ENCODE assay signal across 8 mouse cellular contexts in the genomic region with DNA sequence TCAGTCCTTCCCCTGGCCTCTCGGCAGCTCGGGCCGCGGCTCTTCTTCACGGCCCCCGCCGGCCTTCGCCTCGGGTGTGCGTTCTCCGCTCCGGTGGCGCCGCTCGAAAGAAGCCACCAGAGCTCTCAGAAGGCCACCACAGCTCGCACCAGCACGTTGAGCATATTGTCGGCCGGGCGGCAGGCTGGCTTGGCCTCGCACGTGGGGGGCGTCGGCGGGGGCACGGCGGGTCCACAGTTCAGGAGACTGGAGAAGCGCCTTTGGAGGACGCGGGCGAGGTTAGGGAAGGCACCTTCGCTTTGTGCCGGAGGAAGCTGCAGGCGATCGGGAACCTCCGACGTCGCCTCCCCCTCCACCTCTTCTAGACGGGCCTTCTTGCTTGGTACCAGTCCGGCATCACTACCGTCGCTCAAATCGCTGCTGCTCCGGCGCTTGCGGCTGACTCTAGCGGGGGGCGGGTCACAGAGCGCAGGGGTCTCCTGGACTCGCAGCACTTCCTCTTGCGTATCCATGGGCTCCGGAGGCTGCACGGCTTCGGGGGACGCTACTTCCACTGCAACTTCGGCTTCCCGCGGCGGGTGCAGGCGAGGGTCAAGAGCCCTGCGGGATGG. TPM values are rescaled to one million over a fixed set of nuclear protein-coding genes. Genes with fewer than 3 reads are reported as not detected.
A peak's percentile ranks its signal among the peaks of the same experiment; 100 is the strongest.
DNase-seq lines count a peak whose midpoint lies in the region; ATAC-seq and TF ChIP-seq lines count a peak whose summit lies in the region.

No protein-coding gene starts in this region.

- peaks cover 5 to 33% of the 10 kb centered on the region in 2 experiments for H3K4me1 ChIP-seq in MEL (ENCODE audit: control insufficient read depth in 1 of 2, insufficient read depth in 2 of 2, low read length in 2 of 2)
- H3K4me1 ChIP-seq in erythroblast, embryonic 14.5 days (ENCODE audit: control insufficient read depth): peaks cover 90% of the 10 kb centered on the region
- peaks cover 58% of the 10 kb centered on the region for H3K4me1 ChIP-seq in hindbrain, embryonic 13.5 days (replicated peaks)
- H3K4me1 ChIP-seq in liver, embryonic 11.5 days (replicated peaks; ENCODE audit: control insufficient read depth, insufficient read depth, low read length): peaks cover 42% of the 10 kb centered on the region
- peaks cover 73% of the 10 kb centered on the region for H3K4me1 ChIP-seq in neural tube, embryonic 13.5 days (replicated peaks)

- TF ChIP-seq EP300 in MEL (IDR thresholded peaks at IDR 0.05; ENCODE audit: low read depth in 1 of 2, low read length in 2 of 2): no peak

- peaks cover 0 to 25% of the 10 kb centered on the region in 2 experiments; a peak in 2 of 4 replicates for H3K36me3 ChIP-seq in MEL (ENCODE audit: control insufficient read depth in 1 of 2, insufficient read depth in 2 of 2, low read length in 2 of 2)
- H3K36me3 ChIP-seq in erythroblast, embryonic 14.5 days (ENCODE audit: control insufficient read depth): peaks cover 7% of the 10 kb centered on the region
- H3K36me3 ChIP-seq in hindbrain, embryonic 13.5 days: no peaks in the 10 kb centered on the region
- no peaks in the 10 kb centered on the region for H3K36me3 ChIP-seq in liver, embryonic 11.5 days (ENCODE audit: control insufficient read depth, insufficient read depth, low read length)
- no peaks in the 10 kb centered on the region for H3K36me3 ChIP-seq in neural tube, embryonic 13.5 days

- peak overlapping the region; percentile 92 for H3K27ac ChIP-seq in MEL (ENCODE audit: control insufficient read depth, low read depth, low read length)
- peak overlapping the region; percentile 88 for H3K27ac ChIP-seq in hindbrain, embryonic 13.5 days
- H3K27ac ChIP-seq in liver, embryonic 11.5 days (ENCODE audit: low read depth, low read length): peak overlapping the region; percentile 95
- peak overlapping the region; percentile 94 for H3K27ac ChIP-seq in neural tube, embryonic 13.5 days (replicated peaks)

- H3K79me2 ChIP-seq in MEL (ENCODE audit: control insufficient read depth, insufficient read depth, low read length, poor library complexity): peaks cover 52% of the 10 kb centered on the region

- H3K4me3 ChIP-seq in MEL (ENCODE audit: control insufficient read depth in 1 of 2, insufficient read depth in 1 of 2, low read depth in 2 of 2, low read length in 2 of 2): peak overlapping the region; percentile 67 to 93
- H3K4me3 ChIP-seq in erythroblast, embryonic 14.5 days (replicated peaks): peak overlapping the region; percentile 92
- peak overlapping the region; percentile 69 for H3K4me3 ChIP-seq in hindbrain, embryonic 13.5 days
- peak overlapping the region; percentile 87 for H3K4me3 ChIP-seq in liver, embryonic 11.5 days (ENCODE audit: low read depth, low read length)
- peak overlapping the region; percentile 82 for H3K4me3 ChIP-seq in neural tube, embryonic 13.5 days

- TF ChIP-seq POLR2A in MEL (IDR thresholded peaks at IDR 0.05; ENCODE audit: control insufficient read depth in 1 of 2, insufficient read depth in 1 of 2, low read depth in 1 of 2, low read length in 2 of 2, poor library complexity in 1 of 2): no peak

- peak overlapping the region; percentile 88 for H3K9ac ChIP-seq in MEL (ENCODE audit: control insufficient read depth, low read depth, low read length, poor library complexity, severe bottlenecking)
- H3K9ac ChIP-seq in hindbrain, embryonic 13.5 days: peak overlapping the region; percentile 83
- peak overlapping the region; percentile 96 for H3K9ac ChIP-seq in liver, embryonic 11.5 days (ENCODE audit: low read depth, low read length)
- peak overlapping the region; percentile 84 for H3K9ac ChIP-seq in neural tube, embryonic 13.5 days

- H3K27me3 ChIP-seq in MEL (ENCODE audit: control insufficient read depth in 1 of 2, insufficient read depth in 2 of 2, low read length in 2 of 2): no peaks in the 10 kb centered on the region
- H3K27me3 ChIP-seq in erythroblast, embryonic 14.5 days (ENCODE audit: control insufficient read depth): peaks cover 3% of the 10 kb centered on the region
- H3K27me3 ChIP-seq in hindbrain, embryonic 13.5 days: 0 out of 2 replicates have a peak, but pooled peaks cover under 1% of the 10 kb centered on the region
- no peaks in the 10 kb centered on the region for H3K27me3 ChIP-seq in liver, embryonic 11.5 days (replicated peaks; ENCODE audit: control insufficient read depth, insufficient read depth, low read length)
- H3K27me3 ChIP-seq in neural tube, embryonic 13.5 days: no peaks in the 10 kb centered on the region

- no peak for TF ChIP-seq RAD21 in MEL (IDR thresholded peaks at IDR 0.05; ENCODE audit: low read depth, low read length)

- under 1% methylated on average over 61 of the region's 61 CpGs for WGBS in hindbrain, embryonic 13.5 days
- under 1% methylated on average over 61 of the region's 61 CpGs for WGBS in liver, embryonic 11.5 days
- under 1% methylated on average over 61 of the region's 61 CpGs for WGBS in neural tube, embryonic 13.5 days

- peak overlapping the region; percentile 90 for H3K4me2 ChIP-seq in hindbrain, embryonic 13.5 days
- peak overlapping the region; percentile 97 for H3K4me2 ChIP-seq in liver, embryonic 11.5 days
- H3K4me2 ChIP-seq in neural tube, embryonic 13.5 days: peak overlapping the region; percentile 87

- H3K9me3 ChIP-seq in MEL (replicated peaks; ENCODE audit: insufficient read depth, low read length): no peaks in the 10 kb centered on the region
- H3K9me3 ChIP-seq in erythroblast, embryonic 14.5 days (ENCODE audit: control insufficient read depth, low read length): no peaks in the 10 kb centered on the region
- no peaks in the 10 kb centered on the region for H3K9me3 ChIP-seq in hindbrain, embryonic 13.5 days
- H3K9me3 ChIP-seq in liver, embryonic 11.5 days (ENCODE audit: control insufficient read depth, low read length): no peaks in the 10 kb centered on the region
- no peaks in the 10 kb centered on the region for H3K9me3 ChIP-seq in neural tube, embryonic 13.5 days

- no peak for TF ChIP-seq CTCF in MEL (IDR thresholded peaks at IDR 0.05 in 2 of 3, conservative IDR thresholded peaks at IDR 0.05 in 1 of 3; ENCODE audit: control insufficient read depth in 1 of 3, insufficient read depth in 1 of 3, low read depth in 2 of 3, low read length in 3 of 3, poor library complexity in 1 of 3, severe bottlenecking in 1 of 3)

- DNase-seq in frontal cortex, postnatal 14 days (ENCODE audit: low spot score in 2 of 2): peak; percentile 31 to 50
- DNase-seq in frontal cortex, postnatal 10 days (ENCODE audit: low spot score in 2 of 2): no peak
- peak; percentile 85 for DNase-seq in MEL (ENCODE audit: low read depth, low spot score)
- peak; percentile 78 for DNase-seq in liver, embryonic 11.5 days (ENCODE audit: low spot score)
- peak; percentile 42 for DNase-seq in urinary bladder, postnatal 25 days (ENCODE audit: low spot score)

- ATAC-seq in hindbrain, embryonic 13.5 days (ENCODE audit: low FRiP score): peak; percentile 13
- ATAC-seq in liver, embryonic 11.5 days (replicated peaks; ENCODE audit: low FRiP score): peak; percentile 2; the same call in 1 of the 2 replicates
- peak; percentile 16 for ATAC-seq in neural tube, embryonic 13.5 days (ENCODE audit: low read depth)

TF ChIP-seq in MEL, 35 proteins besides CTCF, POLR2A, EP300 and RAD21 (continues in another document):
- peak; percentile 1; the same call in 1 of the 2 replicates for TF ChIP-seq MAX (IDR thresholded peaks at IDR 0.05; ENCODE audit: low read length)
- no peak for TF ChIP-seq ZMIZ1 (IDR thresholded peaks at IDR 0.05; ENCODE audit: low read depth, low read length)
- 0 out of 2 replicates have a peak, but pooled peaks have one; percentile 68 for TF ChIP-seq UBTF (IDR thresholded peaks at IDR 0.05; ENCODE audit: borderline replicate concordance, insufficient read depth, low read depth, low read length)
- peak; percentile 42 for TF ChIP-seq NELFE (IDR thresholded peaks at IDR 0.05; ENCODE audit: low read depth, low read length)

RNA-seq across cellular contexts. Expression of gene Ier2, which starts 0.6 kb away (rescaled TPM):
- 22.5 and 24.4 TPM in 2 replicates for total RNA-seq in MEL (2012; rRNA removed)
- polyA plus RNA-seq in MEL (2012; ENCODE audit: insufficient read depth in 1 of 2, insufficient read length in 2 of 2, low read depth in 1 of 2, low replicate concordance in 2 of 2, missing spikeins in 1 of 2): 100 to 1,000 TPM in 1 of 2 experiments, 10 to 100 TPM in 1; 37.7 to 258 TPM
- polyA plus RNA-seq in erythroblast, embryonic 14.5 days (2012): 17.2 and 18.5 TPM in 2 replicates
- polyA plus RNA-seq in hindbrain, embryonic 13.5 days (2015; fragmentation: Nextera tagmentation; extraction: Ambion mirVana): 26.1 and 32.2 TPM in 2 replicates
- 46.5 and 50.1 TPM in 2 replicates for polyA plus RNA-seq in liver, embryonic 11.5 days (2014; fragmentation: Nextera tagmentation; extraction: Ambion mirVana)
- 32.5 and 37.7 TPM in 2 replicates for polyA plus RNA-seq in neural tube, embryonic 13.5 days (2015; fragmentation: Nextera tagmentation; extraction: Ambion mirVana)

RNA-seq across cellular contexts. Expression of gene Trmt1, which starts 24.0 kb away (rescaled TPM):
- total RNA-seq in MEL (2012; rRNA removed): 154 and 183 TPM in 2 replicates
- polyA plus RNA-seq in MEL (2012; ENCODE audit: insufficient read depth in 1 of 2, insufficient read length in 2 of 2, low read depth in 1 of 2, low replicate concordance in 2 of 2, missing spikeins in 1 of 2): 100 to 1,000 TPM in 1 of 2 experiments, not detected in 1; 221 TPM
- polyA plus RNA-seq in erythroblast, embryonic 14.5 days (2012): 8.9 and 9.0 TPM in 2 replicates
- 51.9 and 60.3 TPM in 2 replicates for polyA plus RNA-seq in hindbrain, embryonic 13.5 days (2015; fragmentation: Nextera tagmentation; extraction: Ambion mirVana)
- polyA plus RNA-seq in liver, embryonic 11.5 days (2014; fragmentation: Nextera tagmentation; extraction: Ambion mirVana): 94.1 and 95.6 TPM in 2 replicates
- polyA plus RNA-seq in neural tube, embryonic 13.5 days (2015; fragmentation: Nextera tagmentation; extraction: Ambion mirVana): 53.6 and 55.5 TPM in 2 replicates

RNA-seq across cellular contexts. Expression of gene Nacc1, which starts 25.6 kb away (rescaled TPM):
- 42.5 and 45.3 TPM in 2 replicates for total RNA-seq in MEL (2012; rRNA removed)
- 100 to 1,000 TPM in 1 of 2 experiments, not detected in 1; 106 TPM for polyA plus RNA-seq in MEL (2012; ENCODE audit: insufficient read depth in 1 of 2, insufficient read length in 2 of 2, low read depth in 1 of 2, low replicate concordance in 2 of 2, missing spikeins in 1 of 2)
- 7.0 and 8.5 TPM in 2 replicates for polyA plus RNA-seq in erythroblast, embryonic 14.5 days (2012)
- 13.7 and 14.4 TPM in 2 replicates for polyA plus RNA-seq in hindbrain, embryonic 13.5 days (2015; fragmentation: Nextera tagmentation; extraction: Ambion mirVana)
- 23.0 and 25.2 TPM in 2 replicates for polyA plus RNA-seq in liver, embryonic 11.5 days (2014; fragmentation: Nextera tagmentation; extraction: Ambion mirVana)
- polyA plus RNA-seq in neural tube, embryonic 13.5 days (2015; fragmentation: Nextera tagmentation; extraction: Ambion mirVana): 14.1 and 15.1 TPM in 2 replicates

RNA-seq across cellular contexts. Expression of gene Lyl1, which starts 39.2 kb away (rescaled TPM):
- 75.5 and 88.7 TPM in 2 replicates for total RNA-seq in MEL (2012; rRNA removed)
- 100 to 1,000 TPM; 136 to 149 TPM for polyA plus RNA-seq in MEL (2012; ENCODE audit: insufficient read depth in 1 of 2, insufficient read length in 2 of 2, low read depth in 1 of 2, low replicate concordance in 2 of 2, missing spikeins in 1 of 2)
- 61.4 and 62.8 TPM in 2 replicates for polyA plus RNA-seq in erythroblast, embryonic 14.5 days (2012)
- polyA plus RNA-seq in hindbrain, embryonic 13.5 days (2015; fragmentation: Nextera tagmentation; extraction: Ambion mirVana): 3.9 and 4.2 TPM in 2 replicates
- 67.9 and 68.6 TPM in 2 replicates for polyA plus RNA-seq in liver, embryonic 11.5 days (2014; fragmentation: Nextera tagmentation; extraction: Ambion mirVana)
- polyA plus RNA-seq in neural tube, embryonic 13.5 days (2015; fragmentation: Nextera tagmentation; extraction: Ambion mirVana): 2.8 and 3.6 TPM in 2 replicates

Comparison
In these comparisons a context has a peak if more than half of its experiments do, and no peak if none do; other contexts are left out.
1. DNase-seq: peak in frontal cortex, postnatal 14 days (2 of 2), MEL (single experiment), liver, embryonic 11.5 days (single experiment) and urinary bladder, postnatal 25 days (single experiment); none in frontal cortex, postnatal 10 days (0 of 2).
2. Peak in every context shown above with its lines, with median percentiles within 50 percentile points of each other: H3K27ac ChIP-seq, H3K4me3 ChIP-seq, H3K9ac ChIP-seq, ATAC-seq and H3K4me2 ChIP-seq.